Mouse (Mus musculus) megakaryocyte, embryonic 14.5 days (primary cell): ENCODE measurements around the gene Ern1. TPM values are rescaled to one million over a fixed set of nuclear protein-coding genes. Genes with fewer than 3 reads are reported as not detected.
"Not testable (repeated sequence)": the region's sequence is repeated elsewhere in the genome, so short reads cannot be mapped to it uniquely, and the experiment has no call there.

Experiments
- H3K27me3 ChIP-seq: replicated peaks from 2 replicates; pipeline ENCODE3; 2012; ENCODE audit warnings: inconsistent platforms
- H3K36me3 ChIP-seq: replicated peaks from 2 replicates; pipeline ENCODE3; 2012; ENCODE audit warnings: low read length, inconsistent platforms, mixed read lengths
- H3K4me1 ChIP-seq: 2 replicates; pipeline ENCODE4 v1.6.1; 2012; ENCODE audit warnings: inconsistent platforms
- H3K4me3 ChIP-seq: replicated peaks from 2 replicates; pipeline ENCODE3; 2012; ENCODE audit warnings: moderate library complexity, mild to moderate bottlenecking, inconsistent platforms
- H3K9me3 ChIP-seq: 2 replicates; pipeline ENCODE4 v1.6.1; 2012; ENCODE audit warnings: inconsistent platforms
- FLI1 ChIP-seq: IDR thresholded peaks from 2 replicates; pipeline ENCODE4 v1.6.1; 2012; ENCODE audit warnings: low read length, inconsistent platforms, mixed read lengths
- GATA1 ChIP-seq: IDR thresholded peaks from 3 replicates; pipeline ENCODE4 v1.6.1; 2012; ENCODE audit warnings: mixed read lengths, low read length, inconsistent platforms, borderline replicate concordance
- polyA plus RNA-seq: library from polyadenylated mRNA; stranded (reverse); fragments of >175 nt; gene quantifications from 2 replicates; pipeline ENCODE4 v1.2.3, GENCODE M21; 2012; ENCODE audit warnings: low replicate concordance; ENCODE audit not compliant: insufficient read depth

Gene Ern1
- polyA plus RNA-seq, 1 experiment, result 0.86 TPM

DNA sequence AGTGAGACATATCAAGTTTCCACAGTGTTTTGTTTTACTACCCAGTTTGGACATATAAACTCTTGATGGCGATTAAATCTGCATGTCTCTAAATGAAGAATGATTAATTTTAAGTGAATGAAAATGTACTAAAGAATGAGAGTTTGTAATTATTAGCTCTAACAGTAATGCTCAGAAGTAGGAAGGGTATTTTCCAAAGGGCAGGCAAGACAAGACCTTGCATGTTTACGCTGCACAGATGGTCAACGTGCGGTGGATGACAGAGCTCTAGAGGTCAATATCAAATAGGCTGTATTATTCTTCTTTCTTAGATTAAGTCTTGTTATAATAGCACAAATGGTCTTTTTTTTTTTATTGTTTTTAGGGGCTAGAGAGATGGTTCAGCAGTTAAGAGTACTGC, 21.7 kb downstream of the Ern1 start:
- Histone ChIP-seq H3K4me1 (peaks cover 93% of the 10 kb centered on the region), H3K9me3 (no peaks in the 10 kb centered on the region), H3K36me3 (peaks cover 5% of the 10 kb centered on the region), H3K27me3 (no peaks in the 10 kb centered on the region), H3K4me3 (no peak overlapping the region)
- TF ChIP-seq FLI1, result no peak
- no peak for TF ChIP-seq GATA1

DNA sequence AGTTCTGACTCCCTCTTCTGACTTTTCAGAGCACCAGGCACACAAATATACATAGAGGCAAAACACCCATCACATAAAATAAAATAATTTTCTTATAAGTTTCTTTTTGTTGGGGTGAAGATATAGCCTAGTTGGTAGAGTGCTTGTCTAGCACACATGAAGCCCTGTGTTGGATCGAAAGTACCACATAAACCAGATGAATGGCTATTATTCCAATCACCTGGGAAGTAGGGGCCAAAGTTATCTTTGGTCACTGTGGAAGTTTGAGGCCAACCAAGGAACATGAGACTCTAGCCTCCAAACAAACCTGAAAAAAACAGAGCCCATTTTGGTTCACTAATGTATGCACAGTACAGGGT, 22.1 kb downstream of the Ern1 start:
- H3K4me3 ChIP-seq, result no peak overlapping the region
- peaks cover 93% of the 10 kb centered on the region for H3K4me1 ChIP-seq
- H3K27me3 ChIP-seq, result no peaks in the 10 kb centered on the region
- peaks cover 5% of the 10 kb centered on the region for H3K36me3 ChIP-seq
- TF ChIP-seq FLI1 (no peak), GATA1 (no peak)
- no peaks in the 10 kb centered on the region for H3K9me3 ChIP-seq

DNA sequence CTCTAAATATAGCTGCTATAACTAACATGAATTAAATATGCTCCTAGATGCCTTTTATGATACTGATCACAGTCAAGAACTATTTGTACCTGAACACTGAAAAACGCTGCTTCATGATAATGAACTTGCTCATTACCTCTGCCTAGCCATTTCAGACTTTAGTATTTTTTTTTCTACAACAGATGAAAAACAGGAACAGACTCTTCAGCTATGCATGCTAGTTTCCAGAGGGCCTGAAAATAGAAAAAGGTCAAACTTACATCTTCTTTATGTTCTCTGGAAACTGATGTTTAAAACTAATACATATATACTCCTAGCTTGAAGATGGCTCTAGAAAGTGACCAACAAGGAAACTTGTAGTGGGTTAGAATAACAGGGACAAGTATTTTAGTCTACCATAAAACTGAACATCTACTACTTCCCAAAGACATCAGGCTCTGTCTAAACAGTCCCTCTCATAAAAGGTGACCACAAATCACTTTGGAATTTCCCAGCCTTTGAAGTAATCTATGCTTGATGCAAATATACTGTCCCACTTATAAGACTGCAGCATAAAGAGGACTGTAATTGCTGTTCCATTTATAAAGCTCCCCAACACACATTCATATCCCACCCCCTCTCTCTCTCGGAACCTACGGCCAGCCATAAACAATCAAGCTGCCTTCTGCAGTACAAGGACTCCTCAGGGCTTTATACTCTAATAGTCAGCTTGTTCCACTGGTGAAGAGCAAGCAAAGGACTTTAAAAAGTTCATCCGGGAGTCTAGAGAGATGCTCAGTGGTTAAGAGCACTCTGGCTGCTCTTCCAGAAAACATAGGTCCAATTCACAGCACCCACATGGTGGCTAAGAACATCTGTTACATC, 22.7 kb downstream of the Ern1 start:
- Histone ChIP-seq H3K36me3 (peaks cover 5% of the 10 kb centered on the region), H3K27me3 (no peaks in the 10 kb centered on the region), H3K9me3 (no peaks in the 10 kb centered on the region), H3K4me3 (no peak overlapping the region), H3K4me1 (peaks cover 90% of the 10 kb centered on the region)
- TF ChIP-seq GATA1 (no peak), FLI1 (no peak)

DNA sequence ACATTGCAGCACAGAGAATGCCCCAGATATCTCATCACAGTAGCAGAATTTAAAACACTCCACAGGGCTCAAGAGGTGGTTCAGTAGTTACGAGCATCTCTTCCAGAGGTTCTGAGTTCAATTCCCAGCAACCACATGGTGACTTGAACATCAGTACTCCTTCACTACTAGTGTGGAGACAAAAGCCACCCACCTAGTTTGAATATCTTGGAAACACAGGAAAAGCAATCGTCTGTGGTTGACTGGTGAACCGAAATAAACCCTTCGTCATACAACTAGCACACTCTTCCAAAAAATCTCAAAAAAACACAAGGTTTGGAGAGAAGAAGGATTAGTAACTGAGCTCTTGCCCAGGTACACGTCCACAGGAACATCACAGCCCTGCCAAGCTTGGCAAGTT, 23.8 kb downstream of the Ern1 start:
- peaks cover 82% of the 10 kb centered on the region for H3K4me1 ChIP-seq

DNA sequence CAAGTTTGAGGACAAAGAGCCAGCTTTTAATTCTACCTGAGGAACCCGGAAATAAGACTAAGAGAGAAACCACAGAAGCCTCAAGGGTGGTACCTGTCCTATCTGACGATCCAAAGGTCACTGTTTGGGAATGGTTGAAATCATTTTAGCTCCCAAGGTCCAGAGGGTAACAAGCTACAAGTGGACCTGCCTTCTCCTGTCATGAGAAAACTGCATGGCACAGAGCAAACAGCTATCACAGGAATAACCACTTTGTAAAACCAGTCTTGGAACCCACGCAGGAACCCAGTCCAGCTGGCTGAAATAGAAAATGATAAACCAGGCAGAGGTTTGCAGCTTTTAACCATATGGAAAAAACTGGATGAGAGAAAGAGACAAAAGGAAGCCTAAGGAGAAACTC, 25.3 kb downstream of the Ern1 start:
- TF ChIP-seq GATA1 (no peak), FLI1 (no peak)
- Histone ChIP-seq H3K9me3 (no peaks in the 10 kb centered on the region), H3K4me3 (no peak overlapping the region), H3K4me1 (peaks cover 79% of the 10 kb centered on the region), H3K36me3 (peaks cover 14% of the 10 kb centered on the region), H3K27me3 (no peaks in the 10 kb centered on the region)

More for the DNA sequence above, 23.8 kb downstream of the Ern1 start:
- no peaks in the 10 kb centered on the region for H3K27me3 ChIP-seq
- H3K4me3 ChIP-seq, result peak overlapping the region; percentile 10
- TF ChIP-seq GATA1, result no peak
- no peak for TF ChIP-seq FLI1
- H3K36me3 ChIP-seq, result peaks cover 7% of the 10 kb centered on the region
- no peaks in the 10 kb centered on the region for H3K9me3 ChIP-seq

DNA sequence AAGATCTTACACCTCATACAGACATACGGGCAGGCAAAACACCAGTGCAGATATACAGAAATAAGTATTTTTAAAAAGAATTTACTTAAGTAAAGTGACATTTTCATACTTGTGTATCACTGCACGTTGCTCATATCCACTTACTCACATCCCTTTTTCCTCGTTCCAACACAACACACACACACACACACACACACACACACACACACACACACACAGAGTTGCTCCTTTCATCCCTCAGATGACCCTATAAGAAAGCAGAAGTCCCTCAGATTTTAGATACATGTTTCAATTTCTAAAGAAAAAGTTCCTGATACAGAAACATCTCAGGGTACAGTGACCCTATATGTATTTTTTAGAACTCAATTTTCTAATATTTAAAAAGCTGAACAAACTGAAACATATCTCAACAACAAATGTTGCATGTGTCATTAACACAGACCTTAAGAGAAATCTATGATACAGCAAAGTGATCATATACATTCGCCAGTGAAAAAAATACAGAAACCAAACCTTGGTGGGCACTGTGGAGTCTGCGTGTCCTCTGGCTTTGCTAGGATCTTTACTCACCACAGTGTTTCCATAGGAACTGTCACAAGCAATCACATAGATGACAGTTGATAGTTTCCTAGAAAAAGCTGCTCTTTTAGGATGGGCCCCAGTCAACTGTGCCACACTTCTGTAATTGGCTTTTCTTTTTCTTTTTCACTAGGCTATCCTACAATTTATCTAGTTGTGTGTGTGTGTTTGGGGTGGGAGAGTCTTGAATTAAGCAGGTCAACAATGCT, 26.3 kb downstream of the Ern1 start:
- H3K36me3 ChIP-seq, result peaks cover 24% of the 10 kb centered on the region
- H3K4me3 ChIP-seq, result no peak overlapping the region
- no peak for TF ChIP-seq GATA1
- no peak for TF ChIP-seq FLI1
- no peaks in the 10 kb centered on the region for H3K9me3 ChIP-seq
- peaks cover 72% of the 10 kb centered on the region for H3K4me1 ChIP-seq
- H3K27me3 ChIP-seq, result no peaks in the 10 kb centered on the region

DNA sequence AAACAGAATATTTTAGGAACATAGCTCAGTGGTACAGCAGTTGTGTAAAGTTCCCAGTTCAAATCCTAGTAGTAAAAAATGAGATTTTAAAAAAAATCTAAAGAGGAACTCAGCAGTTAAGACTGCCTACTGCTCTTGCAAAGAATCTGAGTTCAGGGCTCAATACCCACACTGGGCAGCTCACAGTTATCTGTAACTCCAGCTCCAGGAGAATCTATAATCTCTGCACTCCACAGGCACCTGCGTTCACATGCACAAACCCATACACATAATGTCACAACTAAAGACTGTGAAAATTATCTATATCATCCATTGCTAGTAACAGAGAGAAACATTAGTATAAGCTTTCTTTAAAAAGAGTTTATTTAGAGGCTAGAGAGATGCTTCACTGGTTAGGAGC, 27.0 kb downstream of the Ern1 start:
- Histone ChIP-seq H3K27me3 (no peaks in the 10 kb centered on the region), H3K9me3 (no peaks in the 10 kb centered on the region), H3K4me1 (peaks cover 65% of the 10 kb centered on the region), H3K4me3 (no peak overlapping the region), H3K36me3 (peaks cover 30% of the 10 kb centered on the region)
- TF ChIP-seq GATA1, result no peak
- TF ChIP-seq FLI1, result no peak

DNA sequence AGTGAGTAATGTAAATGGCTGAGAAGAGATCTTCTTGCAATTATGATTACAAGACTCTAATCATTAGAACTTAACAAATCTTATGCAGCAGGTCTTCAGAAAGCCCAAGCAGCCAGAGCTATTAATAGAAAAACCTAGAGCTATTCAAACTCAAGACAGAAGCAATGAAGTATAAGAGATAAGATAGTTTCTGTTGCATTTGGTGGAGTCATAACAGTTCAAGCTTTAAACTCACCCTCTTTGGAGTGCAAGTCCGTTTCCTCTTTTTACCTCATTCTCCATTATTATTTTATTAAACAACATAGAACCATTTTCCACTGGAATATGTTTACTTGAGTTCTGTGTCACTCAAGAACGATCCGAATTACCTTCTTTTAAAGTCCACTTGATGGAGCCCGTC, 29.1 kb downstream of the Ern1 start:
- Histone ChIP-seq H3K4me3 (no peak overlapping the region), H3K36me3 (peaks cover 47% of the 10 kb centered on the region), H3K9me3 (no peaks in the 10 kb centered on the region), H3K27me3 (no peaks in the 10 kb centered on the region), H3K4me1 (peaks cover 44% of the 10 kb centered on the region)
- TF ChIP-seq FLI1 (no peak), GATA1 (no peak)

DNA sequence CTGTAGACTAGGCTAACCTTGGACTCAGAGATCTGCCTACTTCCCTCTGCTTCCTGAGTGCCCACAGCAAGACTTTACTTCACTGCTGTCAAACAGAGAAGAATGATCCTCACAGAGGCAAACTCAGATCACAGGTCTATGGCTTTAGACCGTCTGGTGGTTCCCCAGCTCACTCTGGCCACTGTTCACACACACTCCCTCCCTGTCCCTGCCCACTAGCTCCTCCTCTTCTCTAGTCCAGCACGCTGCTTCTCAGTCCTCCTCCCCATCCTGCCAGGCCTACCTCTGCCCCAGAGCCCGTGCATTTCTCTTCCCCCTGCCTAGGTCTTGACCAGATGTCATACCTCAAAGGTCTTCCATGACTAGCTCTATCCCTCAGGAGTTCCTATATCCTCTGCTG, 44.0 kb downstream of the Ern1 start:
- Histone ChIP-seq H3K4me3 (peak overlapping the region; percentile 69), H3K36me3 (peaks cover 39% of the 10 kb centered on the region), H3K27me3 (no peaks in the 10 kb centered on the region), H3K9me3 (no peaks in the 10 kb centered on the region), H3K4me1 (peaks cover 45% of the 10 kb centered on the region)
- no peak for TF ChIP-seq GATA1
- TF ChIP-seq FLI1, result no peak

DNA sequence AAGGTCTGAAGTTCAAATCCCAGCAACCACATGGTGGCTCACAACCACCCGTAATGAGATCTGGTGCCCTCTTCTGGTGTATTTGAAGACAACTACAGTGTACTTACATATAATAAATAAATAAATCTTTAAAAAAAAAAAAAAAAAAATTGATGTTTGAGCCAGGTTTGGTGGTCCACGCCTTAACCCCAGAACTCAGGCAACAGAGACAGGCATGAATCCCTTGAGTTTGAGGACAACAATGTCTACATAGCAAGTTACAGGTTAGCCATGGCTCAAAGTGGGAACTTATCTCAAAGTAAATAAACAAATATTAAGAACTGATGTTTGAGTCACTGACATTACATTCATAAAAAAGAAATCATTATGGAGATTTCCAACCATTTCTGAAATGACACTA, 45.1 kb downstream of the Ern1 start:
- peaks cover 38% of the 10 kb centered on the region for H3K36me3 ChIP-seq
- H3K9me3 ChIP-seq, H3K27me3 ChIP-seq, H3K4me3 ChIP-seq: not testable (repeated sequence)
- H3K4me1 ChIP-seq, result peaks cover 43% of the 10 kb centered on the region

DNA sequence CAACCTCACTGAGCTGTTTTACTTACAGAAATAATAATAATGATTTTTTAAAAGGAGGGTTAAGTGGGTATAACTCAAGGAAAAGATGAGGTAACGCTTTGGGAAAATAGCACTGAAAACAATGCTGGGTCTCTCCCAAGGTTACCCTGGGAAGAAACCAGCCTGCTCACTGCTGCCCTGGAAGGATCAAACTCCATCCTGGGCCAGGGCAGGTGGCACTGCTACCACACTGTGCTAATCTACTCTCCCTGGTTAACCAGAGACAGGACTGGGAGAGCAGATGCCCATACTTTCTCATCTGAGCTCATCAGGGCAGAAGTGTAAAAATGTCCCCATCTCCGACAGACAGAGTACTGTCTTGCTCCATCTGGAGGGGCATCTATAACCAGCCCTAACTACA, 47.3 kb downstream of the Ern1 start:
- Histone ChIP-seq H3K9me3 (no peaks in the 10 kb centered on the region), H3K27me3 (no peaks in the 10 kb centered on the region), H3K4me1 (peaks cover 40% of the 10 kb centered on the region), H3K4me3 (no peak overlapping the region), H3K36me3 (peaks cover 34% of the 10 kb centered on the region)
- TF ChIP-seq FLI1, result no peak
- TF ChIP-seq GATA1, result no peak
